Mouse (Mus musculus): ENCODE results near the gene Tgm4.

DNA sequence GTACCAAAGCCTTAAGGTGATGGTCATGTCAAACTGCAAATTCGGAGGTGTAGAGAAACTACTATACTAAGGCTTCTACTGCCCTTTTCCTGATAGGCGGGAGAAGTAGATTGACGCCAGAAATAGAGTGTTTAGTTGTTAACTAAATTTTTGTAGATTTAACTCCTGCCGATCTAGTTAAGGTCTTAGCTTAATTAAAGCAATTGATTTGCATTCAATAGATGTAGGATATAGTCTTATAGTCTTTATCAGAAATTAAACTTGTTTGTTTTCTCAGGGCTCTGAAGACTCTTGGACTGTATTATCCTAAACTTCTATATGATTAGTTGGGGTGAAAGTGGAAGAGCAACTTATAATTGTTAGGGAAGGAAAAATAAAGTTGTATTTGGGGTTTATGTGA, 72.7 kb downstream of the Tgm4 start:
- no peak for TF ChIP-seq EP300 (IDR thresholded peaks at IDR 0.05; ENCODE audit: low read depth)
- TF ChIP-seq CTCF (IDR thresholded peaks at IDR 0.05; ENCODE audit: low read depth) = no peak

All from liver, embryonic 14.5 days (tissue).